Mouse (Mus musculus): Measurements from ENCODE around the gene Hs3st5. TPM values are rescaled to one million over a fixed set of nuclear protein-coding genes. Genes with fewer than 3 reads are reported as not detected.

Hs3st5 gene
- total RNA-seq (2014; rRNA removed) (55.7 and 62.1 TPM in 2 replicates), polyA plus RNA-seq (2015; fragmentation: Nextera tagmentation; extraction: Ambion mirVana) (33.8 and 36.0 TPM in 2 replicates)

GRCm38 (mm10) chr10:36506727-36507555, at the start of gene Hs3st5:
Gene Hs3st5 (plus strand): TSS chr10:36506814.
- no peaks in the 10 kb centered on the region for H3K36me3 ChIP-seq (ENCODE audit: insufficient read depth, low read length)
- peak within 1 kb of the TSS; percentile 82 for H3K27ac ChIP-seq
- peak; percentile 91 for ATAC-seq
- under 1% methylated on average over 70 of the region's 71 CpGs for WGBS
- peak; percentile 46 for TF ChIP-seq CTCF (IDR thresholded peaks at IDR 0.05; ENCODE audit: low read depth)
- no peaks in the 10 kb centered on the region for H3K27me3 ChIP-seq (ENCODE audit: insufficient read depth, low read length)
- H3K9ac ChIP-seq (replicated peaks; ENCODE audit: low read length) = peak within 1 kb of the TSS; percentile 77
- H3K4me2 ChIP-seq (ENCODE audit: low read depth, low read length) = peak within 1 kb of the TSS; percentile 68
- peak within 1 kb of the TSS; percentile 67 for H3K4me3 ChIP-seq (ENCODE audit: low read length)
- H3K9me3 ChIP-seq (ENCODE audit: low read length) = no peaks in the 10 kb centered on the region
- DNase-seq (ENCODE audit: low spot score) = peak; percentile 88
- peaks cover 4% of the 10 kb centered on the region; the same call in 1 of the 2 replicates for H3K4me1 ChIP-seq (ENCODE audit: insufficient read depth, low read length)

DNA sequence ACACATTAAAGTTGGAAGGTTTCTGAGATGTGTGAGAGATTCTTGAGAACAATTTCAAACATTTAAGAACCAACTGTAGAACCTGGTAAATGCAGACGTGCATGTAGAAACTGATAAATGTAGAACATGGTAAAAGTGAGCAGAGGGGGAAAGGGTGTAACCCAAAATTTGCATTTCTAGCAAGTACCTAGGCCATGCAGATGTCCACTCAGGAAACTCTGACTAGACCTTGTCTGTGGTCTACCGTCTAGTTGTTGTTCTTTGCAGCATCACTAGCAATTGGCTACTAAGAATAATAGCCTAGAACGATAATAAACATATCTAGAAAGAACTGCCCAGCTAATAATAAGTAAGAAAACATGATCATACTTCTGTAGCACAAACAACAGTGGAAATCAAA, 38.0 kb upstream of the Hs3st5 start:
- DNase-seq (ENCODE audit: low spot score) (no peak), ATAC-seq (no peak)
- WGBS = 95% methylated on average over 3 of the region's 3 CpGs
- Histone ChIP-seq H3K36me3 (ENCODE audit: insufficient read depth, low read length) (no peaks in the 10 kb centered on the region), H3K27ac (no peak overlapping the region), H3K9ac (replicated peaks; ENCODE audit: low read length) (no peak overlapping the region), H3K9me3 (ENCODE audit: low read length) (no peaks in the 10 kb centered on the region), H3K4me2 (ENCODE audit: low read depth, low read length) (no peak overlapping the region), H3K27me3 (ENCODE audit: insufficient read depth, low read length) (no peaks in the 10 kb centered on the region), H3K4me3 (ENCODE audit: low read length) (no peak overlapping the region), H3K4me1 (ENCODE audit: insufficient read depth, low read length) (no peaks in the 10 kb centered on the region)
- no peak for TF ChIP-seq CTCF (IDR thresholded peaks at IDR 0.05; ENCODE audit: low read depth)

DNA sequence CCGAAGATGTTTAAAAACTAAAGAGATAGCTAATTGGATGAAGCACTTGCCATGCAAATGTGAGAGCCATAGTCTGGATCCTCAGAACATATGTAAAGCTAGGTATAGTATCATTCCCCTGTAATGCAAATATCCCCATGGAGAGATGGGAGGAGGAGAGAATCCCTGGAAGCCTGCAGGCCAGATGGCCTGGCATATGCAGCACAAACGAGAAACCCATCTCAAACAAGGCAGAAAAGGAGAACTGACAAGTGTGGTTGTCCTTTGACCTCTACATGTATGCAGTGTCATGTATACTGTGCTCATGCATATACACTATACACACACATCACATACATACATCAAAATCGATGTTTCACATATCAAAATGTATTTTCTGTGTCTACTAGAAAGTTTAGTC, 35.5 kb upstream of the Hs3st5 start:
- Histone ChIP-seq H3K36me3 (ENCODE audit: insufficient read depth, low read length) (no peaks in the 10 kb centered on the region), H3K4me1 (ENCODE audit: insufficient read depth, low read length) (no peaks in the 10 kb centered on the region), H3K27me3 (ENCODE audit: insufficient read depth, low read length) (no peaks in the 10 kb centered on the region), H3K9me3 (ENCODE audit: low read length) (no peaks in the 10 kb centered on the region), H3K4me2 (ENCODE audit: low read depth, low read length) (no peak overlapping the region), H3K27ac (no peak overlapping the region), H3K9ac (replicated peaks; ENCODE audit: low read length) (no peak overlapping the region), H3K4me3 (ENCODE audit: low read length) (no peak overlapping the region)
- DNase-seq (ENCODE audit: low spot score) (peak; percentile 69), ATAC-seq (peak; percentile 89)
- TF ChIP-seq CTCF (IDR thresholded peaks at IDR 0.05; ENCODE audit: low read depth) = no peak
- 59% methylated on average over 3 of the region's 3 CpGs for WGBS

GRCm38 (mm10) chr10:36474834-36475233, 31.8 kb upstream of the Hs3st5 start:
- no peak for ATAC-seq

DNA sequence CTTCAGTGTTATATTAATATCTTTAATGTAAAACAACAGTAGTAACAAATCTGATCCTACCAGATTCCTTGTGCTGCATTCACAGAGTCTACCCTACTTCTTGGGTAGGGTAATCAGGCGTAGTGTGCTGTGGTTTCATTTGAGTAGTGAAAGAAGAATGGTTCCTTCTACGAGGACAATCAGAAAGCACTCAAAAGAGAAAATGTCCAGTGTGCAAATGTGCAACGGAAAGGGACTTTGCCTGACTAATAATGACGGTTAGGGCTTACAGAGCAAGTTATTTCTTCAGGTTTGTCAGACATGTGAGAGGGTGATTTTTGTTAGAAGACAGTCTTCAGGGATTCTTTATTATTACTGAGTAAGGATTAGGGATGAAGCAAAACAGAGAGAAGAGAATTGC, 29.1 kb upstream of the Hs3st5 start:
- Histone ChIP-seq H3K36me3 (ENCODE audit: insufficient read depth, low read length) (no peaks in the 10 kb centered on the region), H3K4me3 (ENCODE audit: low read length) (no peak overlapping the region), H3K4me1 (ENCODE audit: insufficient read depth, low read length) (no peaks in the 10 kb centered on the region), H3K27me3 (ENCODE audit: insufficient read depth, low read length) (no peaks in the 10 kb centered on the region), H3K9me3 (ENCODE audit: low read length) (no peaks in the 10 kb centered on the region), H3K4me2 (ENCODE audit: low read depth, low read length) (no peak overlapping the region), H3K27ac (no peak overlapping the region), H3K9ac (replicated peaks; ENCODE audit: low read length) (no peak overlapping the region)
- DNase-seq (ENCODE audit: low spot score) (no peak), ATAC-seq (no peak)
- TF ChIP-seq CTCF (IDR thresholded peaks at IDR 0.05; ENCODE audit: low read depth) = no peak
- 89% methylated on average over 4 of the region's 4 CpGs for WGBS

More at GRCm38 (mm10) chr10:36474834-36475233, 31.8 kb upstream of the Hs3st5 start:
- H3K4me2 ChIP-seq (ENCODE audit: low read depth, low read length) = no peak overlapping the region
- H3K4me3 ChIP-seq (ENCODE audit: low read length) = no peak overlapping the region
- no peak for TF ChIP-seq CTCF (IDR thresholded peaks at IDR 0.05; ENCODE audit: low read depth)
- no peak for DNase-seq (ENCODE audit: low spot score)
- no peaks in the 10 kb centered on the region for H3K36me3 ChIP-seq (ENCODE audit: insufficient read depth, low read length)
- H3K9me3 ChIP-seq (ENCODE audit: low read length) = no peaks in the 10 kb centered on the region
- H3K27me3 ChIP-seq (ENCODE audit: insufficient read depth, low read length) = no peaks in the 10 kb centered on the region
- H3K27ac ChIP-seq = no peak overlapping the region
- no peaks in the 10 kb centered on the region for H3K4me1 ChIP-seq (ENCODE audit: insufficient read depth, low read length)
- H3K9ac ChIP-seq (replicated peaks; ENCODE audit: low read length) = no peak overlapping the region
- WGBS = 84% methylated on average over 3 of the region's 3 CpGs

- no peak for ATAC-seq
- TF ChIP-seq CTCF (IDR thresholded peaks at IDR 0.05; ENCODE audit: low read depth) = no peak
- peak; percentile 8 for DNase-seq (ENCODE audit: low spot score)
- Histone ChIP-seq H3K36me3 (ENCODE audit: insufficient read depth, low read length) (no peaks in the 10 kb centered on the region), H3K9me3 (ENCODE audit: low read length) (no peaks in the 10 kb centered on the region), H3K4me2 (ENCODE audit: low read depth, low read length) (no peak overlapping the region), H3K27ac (no peak overlapping the region), H3K4me3 (ENCODE audit: low read length) (no peak overlapping the region), H3K27me3 (ENCODE audit: insufficient read depth, low read length) (no peaks in the 10 kb centered on the region), H3K4me1 (ENCODE audit: insufficient read depth, low read length) (no peaks in the 10 kb centered on the region), H3K9ac (replicated peaks; ENCODE audit: low read length) (no peak overlapping the region)
- WGBS = 45% methylated on average over 2 of the region's 2 CpGs
Observed at GRCm38 (mm10) chr10:36483362-36483761, 23.3 kb upstream of the Hs3st5 start.

GRCm38 (mm10) chr10:36484011-36484410, 22.6 kb upstream of the Hs3st5 start:
- Histone ChIP-seq H3K9me3 (ENCODE audit: low read length) (no peaks in the 10 kb centered on the region), H3K27ac (no peak overlapping the region), H3K4me2 (ENCODE audit: low read depth, low read length) (no peak overlapping the region), H3K4me3 (ENCODE audit: low read length) (no peak overlapping the region), H3K27me3 (ENCODE audit: insufficient read depth, low read length) (no peaks in the 10 kb centered on the region), H3K36me3 (ENCODE audit: insufficient read depth, low read length) (no peaks in the 10 kb centered on the region), H3K9ac (replicated peaks; ENCODE audit: low read length) (no peak overlapping the region), H3K4me1 (ENCODE audit: insufficient read depth, low read length) (no peaks in the 10 kb centered on the region)
- no peak for TF ChIP-seq CTCF (IDR thresholded peaks at IDR 0.05; ENCODE audit: low read depth)
- WGBS = 82% methylated on average over 3 of the region's 3 CpGs
- ATAC-seq = no peak
- DNase-seq (ENCODE audit: low spot score) = no peak

Data from hindbrain, postnatal 0 days (tissue).